Mouse (Mus musculus) G1E (cell line): ENCODE results near the gene Slc25a47.

Source experiments
- CTCF ChIP-seq: IDR thresholded peaks from 2 replicates; pipeline ENCODE4 v1.5.1; 2012; ENCODE audit warnings: low read depth, low read length, inconsistent platforms, mixed read lengths
- GATA1 ChIP-seq: IDR thresholded peaks from 2 replicates; pipeline ENCODE4 v1.6.1; 2012; ENCODE audit warnings: borderline replicate concordance, low read length, inconsistent platforms, mixed read lengths
- GATA2 ChIP-seq: IDR thresholded peaks from 2 replicates; pipeline ENCODE4 v1.6.1; 2012; ENCODE audit warnings: low read depth, low read length, inconsistent platforms, borderline replicate concordance
- POLR2AphosphoS5 ChIP-seq: IDR thresholded peaks from 2 replicates; pipeline ENCODE4 v1.6.1; 2012; ENCODE audit warnings: low read depth, low read length, inconsistent platforms; ENCODE audit not compliant: insufficient replicate concordance
- TAL1 ChIP-seq: conservative IDR thresholded peaks from 2 replicates; pipeline ENCODE4 v1.6.1; 2012; ENCODE audit warnings: low read depth, low read length, inconsistent platforms, mixed read lengths

DNA sequence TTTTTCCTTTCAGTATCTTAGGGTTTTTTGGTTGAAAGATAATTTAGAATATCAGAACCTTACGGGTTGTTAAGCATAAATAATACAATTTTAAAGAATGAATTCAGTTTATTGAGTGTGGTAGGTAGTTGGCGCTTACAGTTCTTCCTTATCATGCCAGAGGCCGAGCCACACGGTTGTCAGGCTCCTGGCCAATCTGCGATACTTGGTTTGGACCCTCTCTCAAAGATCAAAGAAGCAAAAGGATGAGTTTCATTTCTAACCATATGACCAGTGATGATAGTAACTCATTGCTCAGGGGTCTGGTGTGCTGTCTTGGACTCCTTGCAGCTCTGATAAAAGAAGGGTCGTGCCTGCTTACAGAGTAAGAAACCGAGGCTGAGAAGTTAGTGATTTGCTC is 25.5 kb upstream of the Slc25a47 start:
- no peak for TF ChIP-seq POLR2AphosphoS5
- TF ChIP-seq CTCF: no peak
- TF ChIP-seq GATA1: no peak
- TF ChIP-seq TAL1: no peak
- no peak for TF ChIP-seq GATA2
